Mouse (Mus musculus) lung, adult 2 months (tissue): ENCODE data around the gene Adamts17.

ENCODE experiments used
- CTCF ChIP-seq: fragments of 200-500 bp; IDR thresholded peaks from 2 replicates; pipeline ENCODE4 v1.5.1; 2011; ENCODE audit warnings: mild to moderate bottlenecking, low read length, control low read depth; ENCODE audit not compliant: insufficient read depth
- POLR2A ChIP-seq: fragments of 200-500 bp; IDR thresholded peaks from 2 replicates; pipeline ENCODE4 v1.6.1; 2011; ENCODE audit warnings: low read depth, mild to moderate bottlenecking, control low read depth, low read length, borderline replicate concordance; ENCODE audit errors: extremely low read depth

- TF ChIP-seq CTCF (no peak), POLR2A (no peak)
These were observed 1.6 kb downstream of the Adamts17 start for GRCm38 (mm10) chr7:66841165-66841564.
